Mouse (Mus musculus): ENCODE measurements around the gene Kif26b. TPM values are rescaled to one million over a fixed set of nuclear protein-coding genes. Genes with fewer than 3 reads are reported as not detected.

Kif26b gene
- total and polyA plus RNA-seq, 3 experiments, result 0.86 to 3.0 (median 2.4) TPM

DNA sequence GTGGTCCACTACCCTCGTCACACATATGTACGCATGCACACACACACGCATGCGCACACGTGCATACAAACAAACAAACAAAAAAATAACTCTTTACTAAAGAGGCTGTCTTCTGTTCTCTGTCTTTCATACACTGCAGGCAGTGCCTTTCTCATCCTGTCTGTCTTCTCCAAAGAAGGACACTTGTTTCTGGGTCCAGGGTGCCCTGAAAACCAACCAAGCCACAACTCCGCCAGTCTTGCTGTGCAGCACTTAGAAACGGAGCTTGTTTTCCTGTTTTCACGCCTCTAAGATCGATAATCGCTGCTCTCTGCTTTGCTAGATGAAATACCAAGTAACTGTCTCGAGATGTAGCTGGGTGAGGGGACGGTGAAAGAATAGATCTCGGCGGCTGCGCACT, 82.6 kb downstream of the Kif26b start:
- 83% methylated on average over 15 of the region's 15 CpGs for WGBS
- no peaks in the 10 kb centered on the region for H3K79me2 ChIP-seq (replicated peaks; ENCODE audit: control insufficient read depth, insufficient read depth, low read length)
- H3K4me3 ChIP-seq, result no peak overlapping the region
- intact Hi-C loops (cut with DNase I), result no loop called here
- no peaks in the 10 kb centered on the region for H3K4me1 ChIP-seq (ENCODE audit: control insufficient read depth, insufficient read depth, low read length)
- no peaks in the 10 kb centered on the region for H3K36me3 ChIP-seq (ENCODE audit: control insufficient read depth, insufficient read depth, low read length)
- no peaks in the 10 kb centered on the region for H3K27me3 ChIP-seq (ENCODE audit: control insufficient read depth, insufficient read depth, low read length)
- no peak overlapping the region for H3K27ac ChIP-seq
- no peak overlapping the region for H3K9ac ChIP-seq (ENCODE audit: low read depth, low read length)
- DNase-seq, result no peak
- TF ChIP-seq CTCF (IDR thresholded peaks at IDR 0.05) (no peak), EP300 (IDR thresholded peaks at IDR 0.05; ENCODE audit: insufficient read depth, low read depth, low read length) (no peak), POLR2A (IDR thresholded peaks at IDR 0.05; ENCODE audit: insufficient read depth, low read depth, low read length) (no peak)

DNA sequence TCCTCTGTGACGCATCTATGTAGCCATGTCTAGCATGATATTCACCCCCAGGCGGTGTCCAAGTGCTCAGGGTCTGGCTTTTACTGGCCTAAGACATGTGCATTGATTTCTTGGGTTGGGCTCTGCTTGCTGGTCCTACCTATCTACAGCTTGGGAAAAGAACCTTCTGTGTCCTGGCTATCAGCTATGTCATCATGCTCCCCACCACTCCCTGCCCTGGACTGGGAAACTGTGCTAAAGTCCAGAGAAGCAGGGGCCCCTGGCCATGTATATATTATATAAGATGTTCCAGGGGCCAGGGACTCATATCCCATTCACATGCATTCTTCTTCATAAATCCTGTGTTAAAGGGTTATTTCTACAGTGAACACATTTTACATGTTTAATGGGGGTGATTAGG, 92.4 kb downstream of the Kif26b start:
- no peak for DNase-seq
- H3K9ac ChIP-seq (ENCODE audit: low read depth, low read length), result no peak overlapping the region
- no peaks in the 10 kb centered on the region for H3K27me3 ChIP-seq (ENCODE audit: control insufficient read depth, insufficient read depth, low read length)
- WGBS, result 96% methylated on average over 2 of the region's 2 CpGs
- H3K36me3 ChIP-seq (ENCODE audit: control insufficient read depth, insufficient read depth, low read length), result no peaks in the 10 kb centered on the region
- no peak overlapping the region for H3K4me3 ChIP-seq
- H3K79me2 ChIP-seq (replicated peaks; ENCODE audit: control insufficient read depth, insufficient read depth, low read length), result no peaks in the 10 kb centered on the region
- H3K4me1 ChIP-seq (ENCODE audit: control insufficient read depth, insufficient read depth, low read length), result no peaks in the 10 kb centered on the region
- no peak for TF ChIP-seq EP300 (IDR thresholded peaks at IDR 0.05; ENCODE audit: insufficient read depth, low read depth, low read length)
- TF ChIP-seq CTCF (IDR thresholded peaks at IDR 0.05), result no peak
- TF ChIP-seq POLR2A (IDR thresholded peaks at IDR 0.05; ENCODE audit: insufficient read depth, low read depth, low read length), result no peak
- no peak overlapping the region for H3K27ac ChIP-seq
- intact Hi-C loops (cut with DNase I), result no loop called here

DNA sequence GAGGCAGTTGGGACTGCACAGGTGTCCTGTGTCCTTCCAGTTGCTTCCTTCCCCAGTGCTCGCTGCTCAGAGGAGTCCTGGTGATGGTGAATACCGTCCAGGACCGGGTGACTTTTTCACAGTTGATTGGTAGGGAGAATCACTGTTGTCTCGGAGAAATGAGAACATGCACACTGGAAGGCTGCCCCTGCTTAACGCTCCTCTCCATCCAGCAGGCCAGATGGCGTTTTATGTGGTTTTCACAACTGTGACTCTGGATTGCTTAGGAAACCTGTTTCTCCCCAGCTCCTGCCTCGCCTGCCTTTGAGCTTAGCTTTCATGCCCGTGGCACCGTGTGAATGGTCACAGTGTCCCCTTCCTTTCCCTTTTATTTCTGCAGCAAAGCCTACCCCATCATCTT, 95.0 kb downstream of the Kif26b start:
- Histone ChIP-seq H3K4me3 (no peak overlapping the region), H3K27me3 (ENCODE audit: control insufficient read depth, insufficient read depth, low read length) (no peaks in the 10 kb centered on the region), H3K36me3 (ENCODE audit: control insufficient read depth, insufficient read depth, low read length) (no peaks in the 10 kb centered on the region), H3K79me2 (replicated peaks; ENCODE audit: control insufficient read depth, insufficient read depth, low read length) (no peaks in the 10 kb centered on the region), H3K9ac (ENCODE audit: low read depth, low read length) (no peak overlapping the region), H3K27ac (no peak overlapping the region), H3K4me1 (ENCODE audit: control insufficient read depth, insufficient read depth, low read length) (no peaks in the 10 kb centered on the region)
- no peak for DNase-seq
- intact Hi-C loops (cut with DNase I), result no loop called here
- TF ChIP-seq POLR2A (IDR thresholded peaks at IDR 0.05; ENCODE audit: insufficient read depth, low read depth, low read length), result no peak
- 80% methylated on average over 9 of the region's 9 CpGs for WGBS

DNA sequence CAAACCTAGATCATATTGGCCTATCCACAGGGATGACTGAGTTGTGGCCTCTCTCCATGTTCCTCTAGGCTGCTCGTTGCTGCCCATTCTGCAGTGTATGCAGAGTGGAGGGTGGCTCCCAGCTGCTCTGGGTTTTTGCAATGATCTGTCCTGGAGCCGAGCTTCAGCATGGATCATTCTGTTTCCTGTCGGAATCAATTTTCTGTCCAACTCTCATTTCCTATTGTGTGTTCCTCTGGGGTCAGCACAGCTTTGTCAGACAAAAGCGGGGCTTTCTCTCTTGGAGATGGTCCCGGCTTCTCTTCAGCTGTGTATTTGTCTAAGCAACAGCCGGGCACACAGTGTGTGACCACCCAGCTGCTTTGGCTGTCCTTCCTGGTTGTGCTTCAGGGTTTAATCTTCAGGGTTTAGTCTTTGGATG, 98.0 kb downstream of the Kif26b start:
- no peaks in the 10 kb centered on the region for H3K4me1 ChIP-seq (ENCODE audit: control insufficient read depth, insufficient read depth, low read length)
- H3K36me3 ChIP-seq (ENCODE audit: control insufficient read depth, insufficient read depth, low read length), result no peaks in the 10 kb centered on the region
- no peak overlapping the region for H3K27ac ChIP-seq
- intact Hi-C loops (cut with DNase I), result no loop called here
- no peak for DNase-seq
- H3K79me2 ChIP-seq (replicated peaks; ENCODE audit: control insufficient read depth, insufficient read depth, low read length), result no peaks in the 10 kb centered on the region
- no peaks in the 10 kb centered on the region for H3K27me3 ChIP-seq (ENCODE audit: control insufficient read depth, insufficient read depth, low read length)
- no peak overlapping the region for H3K4me3 ChIP-seq
- H3K9ac ChIP-seq (ENCODE audit: low read depth, low read length), result no peak overlapping the region
- WGBS, result 37% methylated on average over 6 of the region's 6 CpGs
- no peak for TF ChIP-seq EP300 (IDR thresholded peaks at IDR 0.05; ENCODE audit: insufficient read depth, low read depth, low read length)
- no peak for TF ChIP-seq CTCF (IDR thresholded peaks at IDR 0.05)
- TF ChIP-seq POLR2A (IDR thresholded peaks at IDR 0.05; ENCODE audit: insufficient read depth, low read depth, low read length), result no peak

DNA sequence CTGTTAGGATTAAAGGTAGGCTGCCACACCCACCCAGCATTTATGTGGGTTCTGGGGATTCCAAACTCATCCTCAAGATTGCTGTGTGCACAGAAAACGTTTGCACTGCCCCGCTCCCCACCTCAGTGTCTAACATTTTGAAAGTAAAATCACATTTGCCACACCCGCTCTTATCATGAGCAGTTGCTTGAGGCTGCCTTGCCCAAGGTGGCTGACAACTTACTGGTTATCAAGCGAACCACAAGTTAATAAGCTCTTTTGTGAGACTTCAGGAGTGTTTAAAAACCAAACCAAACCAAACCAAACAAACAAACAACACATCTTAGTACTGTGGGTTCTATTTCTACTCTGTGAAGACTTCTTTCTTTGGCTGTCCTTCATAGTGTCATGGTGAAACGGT, 101.1 kb downstream of the Kif26b start:
- no peaks in the 10 kb centered on the region for H3K79me2 ChIP-seq (replicated peaks; ENCODE audit: control insufficient read depth, insufficient read depth, low read length)
- no peak for TF ChIP-seq POLR2A (IDR thresholded peaks at IDR 0.05; ENCODE audit: insufficient read depth, low read depth, low read length)
- TF ChIP-seq EP300 (IDR thresholded peaks at IDR 0.05; ENCODE audit: insufficient read depth, low read depth, low read length), result no peak
- TF ChIP-seq CTCF (IDR thresholded peaks at IDR 0.05), result no peak
- intact Hi-C loops (cut with DNase I), result no loop called here
- no peak for DNase-seq
- H3K9ac ChIP-seq (ENCODE audit: low read depth, low read length), result no peak overlapping the region
- H3K4me1 ChIP-seq (ENCODE audit: control insufficient read depth, insufficient read depth, low read length), result no peaks in the 10 kb centered on the region
- no peak overlapping the region for H3K27ac ChIP-seq
- WGBS, result 83% methylated on average over 5 of the region's 5 CpGs
- no peak overlapping the region for H3K4me3 ChIP-seq
- H3K36me3 ChIP-seq (ENCODE audit: control insufficient read depth, insufficient read depth, low read length), result no peaks in the 10 kb centered on the region
- H3K27me3 ChIP-seq (ENCODE audit: control insufficient read depth, insufficient read depth, low read length), result no peaks in the 10 kb centered on the region

DNA sequence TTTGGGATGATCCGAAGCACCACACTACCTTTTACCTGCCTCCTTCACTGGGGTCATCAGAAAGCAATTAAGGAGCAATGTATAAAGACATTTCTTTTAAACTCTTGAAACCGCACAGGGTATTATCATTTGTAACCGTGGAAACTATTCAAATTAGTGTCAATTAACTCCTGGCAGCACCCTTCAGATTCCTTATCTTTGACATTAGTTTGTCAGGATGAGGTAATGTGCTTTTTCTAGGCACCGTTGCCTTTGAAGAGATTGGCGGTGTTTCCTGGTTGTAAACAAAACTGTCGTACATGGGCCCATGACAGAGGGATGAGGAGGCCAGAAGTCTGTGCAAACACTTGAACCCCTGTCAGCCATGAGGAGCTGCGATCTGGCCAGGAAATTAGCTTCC, 102.9 kb downstream of the Kif26b start:
- Histone ChIP-seq H3K79me2 (replicated peaks; ENCODE audit: control insufficient read depth, insufficient read depth, low read length) (no peaks in the 10 kb centered on the region), H3K9ac (ENCODE audit: low read depth, low read length) (no peak overlapping the region), H3K4me1 (ENCODE audit: control insufficient read depth, insufficient read depth, low read length) (no peaks in the 10 kb centered on the region), H3K36me3 (ENCODE audit: control insufficient read depth, insufficient read depth, low read length) (no peaks in the 10 kb centered on the region), H3K27ac (no peak overlapping the region), H3K27me3 (ENCODE audit: control insufficient read depth, insufficient read depth, low read length) (no peaks in the 10 kb centered on the region), H3K4me3 (no peak overlapping the region)
- WGBS, result 30% methylated on average over 7 of the region's 7 CpGs
- TF ChIP-seq POLR2A (IDR thresholded peaks at IDR 0.05; ENCODE audit: insufficient read depth, low read depth, low read length) (no peak), EP300 (IDR thresholded peaks at IDR 0.05; ENCODE audit: insufficient read depth, low read depth, low read length) (no peak), CTCF (IDR thresholded peaks at IDR 0.05) (no peak)
- intact Hi-C loops (cut with DNase I), result no loop called here
- DNase-seq, result no peak
